Mouse (Mus musculus): ENCODE data around the gene Prss27. TPM values are rescaled to one million over a fixed set of nuclear protein-coding genes. Genes with fewer than 3 reads are reported as not detected.

The Prss27 gene
- 0.55 TPM for polyA plus RNA-seq (2017; shearing (Covaris generic))

DNA sequence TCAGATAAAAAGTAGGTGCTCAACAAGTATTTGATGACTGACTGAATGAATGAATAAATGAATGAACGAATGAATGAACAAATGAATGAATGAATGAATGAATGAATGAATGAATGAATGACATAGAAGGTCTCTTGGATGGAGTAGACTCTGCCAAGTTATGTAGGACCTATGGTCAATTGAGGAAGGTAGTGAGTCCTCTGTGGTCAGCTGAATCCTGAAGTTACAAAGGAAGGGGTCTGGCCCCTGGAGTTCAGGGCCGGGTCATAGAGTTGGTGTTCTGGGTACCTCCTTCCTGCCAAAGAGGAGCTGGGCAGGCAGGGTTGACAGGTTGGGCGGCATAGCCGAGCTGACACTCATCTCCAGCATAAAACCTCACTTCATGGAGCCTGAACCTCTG is at the start of gene Prss27:
Gene Prss27, plus strand, starts transcription at position 301 of the 400 bp plus-strand sequence.

DNA sequence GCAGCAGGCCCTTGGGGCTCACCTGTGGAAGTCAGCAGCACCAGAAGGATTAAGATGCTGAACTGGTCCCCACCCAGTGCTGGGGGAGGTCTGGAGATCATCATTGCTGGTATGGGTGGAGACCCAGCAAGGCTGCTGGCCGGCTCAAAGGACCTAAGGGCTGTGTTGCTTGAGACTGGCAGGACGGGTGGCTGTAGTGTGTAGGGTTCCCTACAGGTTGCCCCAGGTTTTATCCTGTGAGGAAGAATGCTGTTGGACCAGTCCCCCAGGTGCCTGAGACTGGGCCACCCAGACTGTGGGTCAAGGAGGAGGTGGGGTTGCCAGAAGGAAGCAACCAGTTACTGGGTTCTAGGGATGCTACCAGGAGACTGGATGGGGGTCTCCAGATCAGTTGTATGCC is 40.0 kb upstream of the Prss27 start, which contains the start of gene Prss22:
Gene Prss22, minus strand, starts transcription at position 200 of the 400 bp plus-strand sequence.

DNA sequence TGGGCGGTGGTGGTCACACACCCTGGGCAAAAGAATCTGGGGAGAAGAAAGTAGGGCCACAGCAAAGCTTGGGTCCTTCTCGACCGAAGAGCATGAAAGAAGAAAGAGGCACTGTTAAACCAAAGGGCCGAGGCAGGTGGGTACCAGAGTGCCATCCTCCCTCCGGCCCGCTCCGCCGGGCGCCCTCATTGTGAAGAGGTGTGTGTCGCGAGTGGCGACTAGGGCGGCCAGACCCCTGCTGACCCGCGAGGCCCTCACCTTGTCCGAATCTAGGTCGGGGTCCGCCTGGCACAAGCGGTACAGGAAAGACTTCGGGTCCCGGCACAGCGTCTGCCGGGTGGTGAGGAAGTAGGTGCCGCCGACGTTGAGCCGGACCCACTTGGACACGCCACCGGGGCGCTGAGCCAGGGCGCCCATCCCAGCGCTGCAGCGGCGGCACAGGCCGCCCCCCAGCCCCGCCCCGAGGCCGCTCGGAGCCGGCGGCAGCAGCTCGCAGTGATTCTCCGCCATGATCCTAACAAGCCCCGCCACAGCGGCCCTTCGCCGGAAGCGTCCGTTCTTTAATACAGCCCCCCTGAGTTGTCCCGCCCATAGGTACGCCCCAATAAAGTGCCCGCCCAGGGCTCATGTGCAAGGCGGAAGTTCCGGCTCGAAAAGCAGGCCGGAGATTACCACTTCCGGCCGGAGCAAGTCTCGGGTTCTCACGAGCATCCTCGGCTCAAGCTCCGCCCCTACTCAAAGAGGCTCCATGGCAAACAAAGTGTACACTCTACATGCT is 35.2 kb downstream of the Prss27 start, which contains the start of gene Kctd5:
Gene Kctd5, minus strand, starts transcription at position 567 of the 778 bp plus-strand sequence.

Other genes with a start within 250 kb of the Prss27 start
- 568 TPM for gene Srrm2, start 247.6 kb upstream of the Prss27 start, polyA plus RNA-seq (2017; shearing (Covaris generic))
- gene Elob, start 209.0 kb upstream of the Prss27 start, polyA plus RNA-seq (2017; shearing (Covaris generic)): 672 TPM
- 0.39 TPM for gene Prss33, start 202.1 kb upstream of the Prss27 start, polyA plus RNA-seq (2017; shearing (Covaris generic))
- gene Prss32, start 194.3 kb upstream of the Prss27 start, polyA plus RNA-seq (2017; shearing (Covaris generic)): not detected
- 6.6 TPM for gene Prss41, start 194.0 kb upstream of the Prss27 start, polyA plus RNA-seq (2017; shearing (Covaris generic))
- not detected for gene Prss21, start 170.1 kb upstream of the Prss27 start, polyA plus RNA-seq (2017; shearing (Covaris generic))
- not detected for gene Dcpp1, start 157.3 kb upstream of the Prss27 start, polyA plus RNA-seq (2017; shearing (Covaris generic))
- gene Dcpp2, start 157.3 kb upstream of the Prss27 start, polyA plus RNA-seq (2017; shearing (Covaris generic)): not detected
- not detected for gene Dcpp3, start 120.7 kb upstream of the Prss27 start, polyA plus RNA-seq (2017; shearing (Covaris generic))
- gene Sbp, start 96.5 kb upstream of the Prss27 start, polyA plus RNA-seq (2017; shearing (Covaris generic)): not detected
- not detected for gene Sbpl, start 82.9 kb upstream of the Prss27 start, polyA plus RNA-seq (2017; shearing (Covaris generic))
- gene Prss30, start 57.6 kb upstream of the Prss27 start, polyA plus RNA-seq (2017; shearing (Covaris generic)): 0.26 TPM
- not detected for gene Prss22, start 40.0 kb upstream of the Prss27 start, polyA plus RNA-seq (2017; shearing (Covaris generic))
- 12.9 TPM for gene Kctd5, start 35.3 kb downstream of the Prss27 start, polyA plus RNA-seq (2017; shearing (Covaris generic))
- gene Pdpk1, start 112.8 kb downstream of the Prss27 start, polyA plus RNA-seq (2017; shearing (Covaris generic)): 57.8 TPM
- 43.3 TPM for gene Amdhd2, start 125.6 kb downstream of the Prss27 start, polyA plus RNA-seq (2017; shearing (Covaris generic))
- 350 TPM for gene Atp6v0c, start 131.6 kb downstream of the Prss27 start, polyA plus RNA-seq (2017; shearing (Covaris generic))
- gene Tbc1d24, start 167.4 kb downstream of the Prss27 start, polyA plus RNA-seq (2017; shearing (Covaris generic)): 0.80 TPM
- 0.06 TPM for gene Ntn3, start 171.4 kb downstream of the Prss27 start, polyA plus RNA-seq (2017; shearing (Covaris generic))
- gene Tedc2, start 182.7 kb downstream of the Prss27 start, polyA plus RNA-seq (2017; shearing (Covaris generic)): 6.0 TPM
- gene Ccnf, start 213.3 kb downstream of the Prss27 start, polyA plus RNA-seq (2017; shearing (Covaris generic)): 5.1 TPM